Mouse (Mus musculus): ENCODE results near the gene Alg12.

DNA sequence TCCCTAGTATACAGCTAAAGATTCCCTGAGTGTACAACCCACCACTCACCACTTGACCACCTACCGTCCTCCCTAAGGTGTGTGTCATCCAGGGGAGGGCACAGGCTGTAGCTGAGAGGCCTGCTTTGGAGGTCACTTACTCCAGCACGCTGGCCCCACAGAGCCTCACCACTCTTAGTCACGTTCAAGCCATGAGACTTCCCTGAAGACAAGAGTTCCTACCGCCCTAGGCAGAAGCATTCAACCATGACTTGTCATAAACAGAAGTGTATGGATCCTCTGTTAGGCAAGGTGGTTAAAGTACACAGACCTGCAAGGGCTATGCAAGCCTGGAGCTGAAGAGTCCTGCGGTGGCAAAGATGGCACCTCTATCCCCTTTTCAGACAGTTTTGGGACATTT, 11.6 kb upstream of the Alg12 start:
- TF ChIP-seq FLI1 (IDR thresholded peaks at IDR 0.05; ENCODE audit: low read length) (no peak), GATA1 (IDR thresholded peaks at IDR 0.05; ENCODE audit: borderline replicate concordance, low read length) (no peak)
